Mouse (Mus musculus) v-Abl transformed pro-B cells (cell line): ENCODE results near the gene Fbxl13.
"Not testable (repeated sequence)": the region's sequence is repeated elsewhere in the genome, so short reads cannot be mapped to it uniquely, and the experiment has no call there.

Source experiments
- in situ Hi-C, 2 experiments: fragments of 400-800 bp; cut with MboI; formaldehyde crosslinking; loops; one replicate each; pipeline ENCODE4 v1.15.1; 2025; ENCODE audit not compliant: unreplicated experiment in 2 of 2

Gene Fbxl13

GRCm38 (mm10) chr5:21658623-21659395 lies 13.4 kb upstream of the Fbxl13 start:
- in situ Hi-C loops: loop anchor here (5.0 to 25.0 kb wide), 3 partner anchors 73 to 1578 kb away; no protein-coding TSS in a partner anchor

GRCm38 (mm10) chr5:21658038-21658437 lies 12.6 kb upstream of the Fbxl13 start:
- in situ Hi-C loops: loop anchor here (5.0 to 25.0 kb wide), 3 partner anchors 74 to 1579 kb away; no protein-coding TSS in a partner anchor

- in situ Hi-C loops: loop anchor here (5.0 to 25.0 kb wide), 3 partner anchors 75 to 1580 kb away; no protein-coding TSS in a partner anchor
Observed at GRCm38 (mm10) chr5:21656912-21657311, 11.5 kb upstream of the Fbxl13 start.

DNA sequence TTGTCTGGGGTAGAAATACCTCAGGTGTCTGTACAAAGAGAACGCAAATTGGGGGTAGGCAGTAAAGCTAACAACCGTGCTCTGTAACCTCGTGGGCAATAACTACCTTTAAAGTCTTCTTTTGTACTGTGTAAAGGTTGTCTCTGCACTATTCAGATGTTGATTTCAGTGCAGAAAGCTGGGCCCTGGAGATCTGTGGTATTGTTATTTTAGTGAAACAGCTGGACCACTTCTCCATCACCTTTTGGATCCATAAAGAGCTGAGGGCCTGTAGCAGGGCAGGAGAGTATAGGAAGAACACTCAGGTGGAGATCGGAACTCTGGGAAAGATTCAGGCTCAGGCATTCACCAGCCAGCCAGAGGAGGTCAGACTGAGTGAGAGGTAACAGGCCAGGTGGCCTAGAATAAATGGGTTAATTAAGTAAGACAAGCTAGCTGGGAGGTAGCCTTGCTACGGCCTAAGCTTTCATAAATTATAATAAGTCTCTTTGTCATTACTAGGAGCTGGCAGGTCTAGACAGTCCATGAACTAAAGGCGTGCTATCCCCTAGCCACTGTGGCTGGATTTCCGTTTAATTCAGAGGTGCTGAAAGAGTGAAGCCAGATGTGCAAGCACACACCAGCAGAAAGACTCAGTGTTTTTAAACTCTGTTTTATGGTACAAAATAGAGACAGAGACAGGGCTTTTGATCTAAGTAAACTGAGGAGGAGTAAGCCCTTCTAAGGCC lies 6.6 kb upstream of the Fbxl13 start:
- in situ Hi-C loops: loop anchor here (5.0 to 25.0 kb wide), 3 partner anchors 85 to 1585 kb away; partner anchors contain the start of gene Pmpcb (in 1 of the 2)

- in situ Hi-C loops: loop anchor here (5.0 to 25.0 kb wide), 3 partner anchors 87 to 1587 kb away; partner anchors contain the start of gene Pmpcb (in 1 of the 2)
Observed at GRCm38 (mm10) chr5:21650736-21651135, 5.3 kb upstream of the Fbxl13 start.

- in situ Hi-C loops: loop anchor here in 1 of 2 experiments (10.0 kb wide), 1 partner anchor 591 kb away; the partner anchor contains the start of gene Ptpn12
Observed at GRCm38 (mm10) chr5:21646133-21646491, 678 bp upstream of the Fbxl13 start.

- in situ Hi-C loops: loop anchor here (5.0 to 10.0 kb wide), 7 partner anchors 53 to 590 kb away; partner anchors contain the start of gene Ptpn12 (in 1 of the 2)
Observed at GRCm38 (mm10) chr5:21644891-21645438, 469 bp downstream of the Fbxl13 start.

GRCm38 (mm10) chr5:21643606-21644005 lies 1.8 kb downstream of the Fbxl13 start:
- in situ Hi-C loops: loop anchor here (5.0 to 10.0 kb wide), 7 partner anchors 51 to 589 kb away; partner anchors contain the start of gene Ptpn12 (in 1 of the 2)

GRCm38 (mm10) chr5:21640961-21641360 lies 4.5 kb downstream of the Fbxl13 start:
- in situ Hi-C loops: loop anchor here (5.0 to 10.0 kb wide), 7 partner anchors 49 to 586 kb away; partner anchors contain the start of gene Ptpn12 (in 1 of the 2)

GRCm38 (mm10) chr5:21625916-21626315 lies 19.5 kb downstream of the Fbxl13 start:
- in situ Hi-C loops: no loop called here

- in situ Hi-C loops: no loop called here
Observed at GRCm38 (mm10) chr5:21616450-21617009, 28.9 kb downstream of the Fbxl13 start.

DNA sequence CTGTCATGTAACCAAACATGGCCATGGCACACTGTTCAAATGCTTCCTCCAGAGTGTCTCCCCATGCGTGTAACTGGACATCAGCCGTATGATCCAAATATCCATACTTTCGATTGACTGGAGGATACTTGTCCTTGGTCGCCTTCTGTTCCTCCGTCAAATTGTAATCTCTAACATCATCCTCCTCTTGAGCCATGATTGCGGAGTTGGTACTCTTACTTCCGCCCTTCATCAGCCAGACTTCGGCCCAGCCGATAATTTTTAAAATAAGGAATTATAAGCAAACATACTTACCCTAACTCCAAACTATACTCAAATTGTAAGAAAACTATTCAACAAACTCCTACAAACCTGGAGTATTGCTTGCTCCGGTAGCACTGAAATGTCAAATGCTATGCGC lies 31.1 kb downstream of the Fbxl13 start:
- in situ Hi-C loops: not testable (repeated sequence)

DNA sequence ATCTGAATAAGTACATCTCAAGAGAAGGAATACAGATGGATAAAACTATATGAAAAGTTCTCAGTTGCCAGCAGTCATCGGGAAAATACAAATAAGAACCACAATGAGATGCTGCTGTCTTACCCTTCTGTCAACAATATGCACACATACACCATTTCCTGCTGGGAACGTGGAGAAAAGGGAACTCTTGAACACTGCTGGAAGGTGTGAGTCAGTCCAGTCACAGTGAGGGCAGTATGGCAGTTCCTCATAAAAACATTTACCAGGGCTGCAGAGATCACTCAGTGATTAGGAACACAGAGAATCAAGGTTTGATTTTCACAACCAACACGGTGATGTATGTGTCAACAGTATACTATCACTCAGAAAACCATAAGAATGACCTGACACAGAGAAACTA lies 34.4 kb downstream of the Fbxl13 start:
- in situ Hi-C loops: no loop called here

DNA sequence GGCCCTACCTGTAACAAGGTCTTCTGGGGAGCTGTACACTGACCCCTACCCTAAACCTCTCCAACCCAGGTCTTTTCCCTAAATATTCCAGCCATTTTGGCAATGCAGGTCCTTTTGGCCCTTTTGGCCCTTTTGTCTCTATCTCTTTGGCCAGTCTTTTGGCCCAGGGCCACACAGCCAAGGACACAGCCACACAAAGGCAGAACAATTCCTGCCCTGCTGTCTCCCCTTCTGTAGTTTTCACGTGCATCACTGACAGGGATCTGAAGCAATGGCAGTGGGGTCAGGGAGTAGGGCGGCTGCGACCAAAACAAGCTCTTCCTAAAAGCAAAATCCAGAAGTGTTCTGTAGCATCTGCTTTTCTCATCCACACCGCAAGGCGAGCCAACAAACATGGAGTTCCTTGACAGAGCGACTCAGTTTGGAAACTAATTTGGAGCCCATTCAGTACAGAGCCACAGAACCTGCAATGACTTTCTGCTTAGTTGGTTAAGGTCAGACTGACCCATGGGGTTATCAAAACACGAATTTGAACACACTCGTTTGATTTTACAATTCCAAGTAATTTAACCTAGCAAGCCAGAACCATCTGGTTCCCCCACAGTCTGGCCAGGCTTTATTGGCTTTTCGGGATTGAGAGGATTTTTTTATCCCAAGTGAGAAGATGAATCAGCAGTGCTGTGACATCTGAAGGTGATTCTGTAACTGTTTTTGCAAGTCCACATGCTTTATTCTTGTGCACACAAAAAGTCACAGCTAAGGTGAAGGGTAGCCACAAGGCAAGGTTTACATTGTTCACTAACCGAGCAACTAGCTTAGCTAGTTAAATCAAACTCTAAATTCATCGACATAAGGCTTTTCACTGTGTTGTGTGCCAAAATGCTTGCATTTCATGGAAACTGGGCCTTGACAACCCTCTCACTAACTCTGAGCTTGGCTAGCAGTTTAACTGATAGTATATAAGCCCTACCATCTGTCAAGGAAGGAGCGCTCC lies 36.8 kb downstream of the Fbxl13 start:
- in situ Hi-C loops: no loop called here

- in situ Hi-C loops: no loop called here
Observed at GRCm38 (mm10) chr5:21605936-21606335, 39.5 kb downstream of the Fbxl13 start.

DNA sequence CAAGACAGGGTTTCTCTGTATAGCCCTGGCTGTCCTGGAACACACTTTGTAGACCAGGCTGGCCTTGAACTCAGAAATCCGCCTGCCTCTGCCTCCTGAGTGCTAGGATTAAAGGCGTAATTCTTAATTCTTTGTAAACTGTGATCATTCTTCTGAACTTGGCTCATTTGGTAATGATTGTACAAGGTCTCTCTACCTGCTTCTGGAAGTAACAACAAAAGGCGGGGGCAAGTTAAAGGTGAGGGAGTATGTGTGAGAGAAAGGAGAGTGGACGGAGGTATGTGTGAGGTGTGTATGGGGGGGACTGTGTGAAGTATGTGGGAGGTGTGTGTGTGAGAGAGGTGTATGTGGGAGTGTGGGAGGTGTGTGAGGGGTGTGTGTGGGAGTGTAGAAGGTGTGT lies 45.5 kb downstream of the Fbxl13 start:
- in situ Hi-C loops: no loop called here

DNA sequence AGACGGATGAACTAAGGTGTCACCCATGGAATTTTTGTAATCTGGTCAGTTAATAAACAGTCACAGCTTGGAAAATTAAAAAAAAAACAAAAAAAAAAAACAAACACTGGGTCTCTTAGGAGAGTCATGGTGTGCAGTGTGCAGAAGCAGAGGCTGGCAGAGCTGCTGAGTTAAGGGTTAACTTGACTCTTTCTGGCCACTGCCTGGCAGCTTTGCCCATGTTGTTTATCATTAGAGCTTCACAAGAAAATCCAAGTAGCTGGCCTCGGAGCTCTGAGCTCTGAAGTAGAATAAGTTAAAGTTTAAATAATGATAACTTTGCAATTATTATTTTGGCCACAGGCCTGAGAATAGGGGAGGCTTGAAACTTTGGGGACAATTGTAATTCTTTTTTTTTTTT lies 45.9 kb downstream of the Fbxl13 start:
- in situ Hi-C loops: not testable (repeated sequence)

DNA sequence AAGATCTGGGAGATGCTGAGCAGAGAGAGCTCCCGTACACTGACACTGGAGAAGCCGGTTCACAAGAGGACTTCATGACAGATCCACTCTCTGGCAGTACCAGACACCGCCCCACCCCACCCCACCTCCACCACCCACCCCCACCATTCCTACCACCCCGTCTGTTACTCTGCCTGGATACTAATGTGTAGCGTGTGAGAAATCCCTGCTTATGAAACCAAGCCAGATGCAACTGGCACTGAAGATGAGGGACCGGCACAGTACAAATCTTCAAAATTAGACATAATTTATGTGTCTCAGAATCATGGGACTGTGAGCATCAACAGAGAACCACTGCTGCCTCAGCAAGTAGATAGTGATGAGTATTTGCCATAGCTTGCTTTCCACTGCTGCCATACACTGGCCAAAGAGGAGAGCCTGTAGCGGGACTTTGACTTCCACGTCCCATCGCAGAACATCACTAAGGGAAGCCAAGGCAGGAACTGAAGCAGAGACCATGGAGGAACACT lies 52.2 kb downstream of the Fbxl13 start:
- in situ Hi-C loops: loop anchor here (5.0 kb wide), 1 partner anchor 49 kb away; no protein-coding TSS in a partner anchor

DNA sequence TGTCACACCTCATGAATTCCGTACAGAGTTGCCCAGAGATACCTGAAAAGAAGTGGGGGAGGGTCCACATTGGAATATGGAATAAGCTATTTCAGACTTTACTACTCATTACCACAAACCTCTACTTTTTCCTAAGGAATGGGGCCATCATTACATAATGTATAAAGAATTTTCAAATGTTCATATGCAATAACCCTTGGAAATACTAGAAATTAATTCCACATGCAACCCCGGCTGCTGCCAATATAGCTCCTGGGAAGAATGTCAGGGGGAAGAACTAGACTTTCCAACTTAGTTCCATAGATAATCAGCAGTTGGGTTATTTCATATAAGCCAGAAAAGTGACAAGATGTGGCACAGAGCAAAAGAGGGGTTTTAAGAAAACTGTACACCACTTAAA lies 53.3 kb downstream of the Fbxl13 start:
- in situ Hi-C loops: loop anchor here (5.0 kb wide), 1 partner anchor 50 kb away; no protein-coding TSS in a partner anchor
